Mouse (Mus musculus): ENCODE data around the gene Dlec1.

Gene Dlec1

GRCm38 (mm10) chr9:119143372-119143771 lies 41.1 kb downstream of the Dlec1 start:
- no peak for DNase-seq (ENCODE audit: low spot score)

- DNase-seq (ENCODE audit: low spot score): no peak
These were observed 42.4 kb downstream of the Dlec1 start for GRCm38 (mm10) chr9:119144696-119145095.

- no peak for DNase-seq (ENCODE audit: low spot score)
These were observed 42.9 kb downstream of the Dlec1 start for GRCm38 (mm10) chr9:119145137-119145536.

GRCm38 (mm10) chr9:119145638-119146037 lies 43.4 kb downstream of the Dlec1 start:
- no peak for DNase-seq (ENCODE audit: low spot score)

GRCm38 (mm10) chr9:119146098-119146770 lies 44.0 kb downstream of the Dlec1 start:
- no peak for DNase-seq (ENCODE audit: low spot score)

GRCm38 (mm10) chr9:119149601-119150000 lies 47.3 kb downstream of the Dlec1 start:
- DNase-seq (ENCODE audit: low spot score): peak; percentile 32

- DNase-seq (ENCODE audit: low spot score): no peak
These were observed 49.5 kb downstream of the Dlec1 start for GRCm38 (mm10) chr9:119151751-119152150.

- no peak for DNase-seq (ENCODE audit: low spot score)
These were observed 53.1 kb downstream of the Dlec1 start for GRCm38 (mm10) chr9:119155416-119155815.

- DNase-seq (ENCODE audit: low spot score): peak; percentile 44
These were observed 53.5 kb downstream of the Dlec1 start for GRCm38 (mm10) chr9:119155826-119156225.

- peak; percentile 83 for DNase-seq (ENCODE audit: low spot score)
These were observed 54.3 kb downstream of the Dlec1 start, which contains the start of gene Acaa1b for GRCm38 (mm10) chr9:119156278-119157201. Acaa1b (minus strand) TSS chr9:119157093.

- no peak for DNase-seq (ENCODE audit: low spot score)
These were observed 56.6 kb downstream of the Dlec1 start, which contains the start of gene Gm47289 for GRCm38 (mm10) chr9:119158861-119159260. Gm47289 (plus strand) TSS chr9:119159161.

GRCm38 (mm10) chr9:119160689-119161088 lies 58.4 kb downstream of the Dlec1 start:
- DNase-seq (ENCODE audit: low spot score): peak; percentile 17

GRCm38 (mm10) chr9:119164743-119165142 lies 62.5 kb downstream of the Dlec1 start:
- DNase-seq (ENCODE audit: low spot score): no peak

- DNase-seq (ENCODE audit: low spot score): no peak
These were observed 63.3 kb downstream of the Dlec1 start for GRCm38 (mm10) chr9:119165548-119165947.

GRCm38 (mm10) chr9:119167608-119168007 lies 65.3 kb downstream of the Dlec1 start:
- DNase-seq (ENCODE audit: low spot score): no peak

- DNase-seq (ENCODE audit: low spot score): no peak
These were observed 77.0 kb downstream of the Dlec1 start for GRCm38 (mm10) chr9:119179292-119179691.

GRCm38 (mm10) chr9:119181241-119181728 lies 79.0 kb downstream of the Dlec1 start:
- DNase-seq (ENCODE audit: low spot score): peak; percentile 24

GRCm38 (mm10) chr9:119192202-119192990 lies 90.1 kb downstream of the Dlec1 start:
- peak; percentile 82 for DNase-seq (ENCODE audit: low spot score)
